21 mouse cellular contexts compared by ENCODE assay signal in the genomic region with DNA sequence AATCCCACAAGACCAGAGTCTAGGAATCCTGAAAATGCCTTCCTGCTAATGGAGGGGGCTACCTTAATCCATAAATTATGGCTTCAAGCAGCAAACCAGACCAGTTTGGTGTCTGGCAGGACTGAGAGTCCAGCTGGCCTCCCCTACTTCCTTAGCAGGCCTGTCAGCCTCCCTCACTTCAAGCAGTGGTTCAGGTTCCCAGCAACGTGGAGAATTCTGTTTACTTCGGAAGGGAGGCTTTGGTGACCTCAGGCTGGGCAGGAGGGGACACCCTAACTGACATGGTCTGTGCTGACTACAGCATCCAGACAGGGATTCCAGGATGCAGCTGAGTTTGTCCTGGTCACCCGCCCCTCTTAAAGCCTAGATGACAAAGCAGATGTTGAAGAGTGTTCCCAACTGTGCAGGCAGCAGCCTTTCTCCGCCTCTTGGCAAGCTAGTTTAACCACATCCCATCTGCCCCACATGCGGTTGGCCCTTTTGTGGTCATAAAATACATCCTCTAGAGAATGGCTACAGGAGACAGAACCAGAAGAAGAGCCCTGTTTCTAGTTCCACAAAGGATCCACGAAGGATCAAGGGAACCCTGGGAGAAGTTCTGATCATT. TPM values are rescaled to one million over a fixed set of nuclear protein-coding genes. Genes with fewer than 3 reads are reported as not detected.
A peak's percentile ranks its signal among the peaks of the same experiment; 100 is the strongest.
DNase-seq lines count a peak whose midpoint lies in the region; ATAC-seq and TF ChIP-seq lines count a peak whose summit lies in the region.
"Had no signal": no experiment of that assay in that cellular context is flagged by ENCODE, and none has a peak within 500 bp of the region (broad histone marks: within the 10 kb centered on the region; RNA-seq: fewer than 3 reads in every experiment).

No protein-coding gene starts in this region.

- H3K27ac ChIP-seq in embryonic facial prominence, embryonic 14.5 days (replicated peaks; ENCODE audit: low read depth, low read length): no peak overlapping the region
- no peak overlapping the region for H3K27ac ChIP-seq in embryonic facial prominence, embryonic 10.5 days (replicated peaks)
- no peak overlapping the region for H3K27ac ChIP-seq in lung, embryonic 14.5 days (ENCODE audit: low read depth)
- H3K27ac ChIP-seq in intestine, postnatal 0 days (ENCODE audit: low read depth, low read length): no peak overlapping the region
- H3K27ac ChIP-seq: embryonic facial prominence, embryonic 13.5 days; heart, embryonic 15.5 days; hindbrain, embryonic 14.5 days; neural tube, embryonic 12.5 days had no signal

- H3K9ac ChIP-seq in embryonic facial prominence, embryonic 14.5 days (ENCODE audit: low read depth, low read length): no peak overlapping the region
- H3K9ac ChIP-seq in lung, embryonic 14.5 days: no peak overlapping the region
- no peak overlapping the region for H3K9ac ChIP-seq in intestine, postnatal 0 days (ENCODE audit: low read depth, low read length)
- H3K9ac ChIP-seq: embryonic facial prominence, embryonic 13.5 days; heart, embryonic 15.5 days; hindbrain, embryonic 14.5 days; neural tube, embryonic 12.5 days had no signal

- no peaks in the 10 kb centered on the region for H3K36me3 ChIP-seq in embryonic facial prominence, embryonic 14.5 days (ENCODE audit: control insufficient read depth, insufficient read depth, low read length)
- H3K36me3 ChIP-seq in embryonic facial prominence, embryonic 10.5 days (replicated peaks): no peaks in the 10 kb centered on the region
- H3K36me3 ChIP-seq in lung, embryonic 14.5 days (ENCODE audit: insufficient read depth): no peaks in the 10 kb centered on the region
- H3K36me3 ChIP-seq in megakaryocyte, embryonic 14.5 days (replicated peaks; ENCODE audit: low read length): peaks cover under 1% of the 10 kb centered on the region
- H3K36me3 ChIP-seq in intestine, postnatal 0 days (ENCODE audit: control insufficient read depth, insufficient read depth): no peaks in the 10 kb centered on the region
- H3K36me3 ChIP-seq: embryonic facial prominence, embryonic 13.5 days; heart, embryonic 15.5 days; neural tube, embryonic 12.5 days had no signal

- no peak for DNase-seq in embryonic facial prominence, embryonic 14.5 days (ENCODE audit: low spot score)
- DNase-seq in embryonic facial prominence, embryonic 10.5 days (ENCODE audit: low spot score): no peak
- peak; percentile 86 for DNase-seq in lung, embryonic 14.5 days
- DNase-seq in lung, postnatal 25 days (ENCODE audit: low spot score): no peak
- peak; percentile 34 for DNase-seq in NIH3T3 (ENCODE audit: low read depth)
- no peak for DNase-seq in left cerebral cortex, adult 18-20 months (ENCODE audit: low spot score in 2 of 2)
- DNase-seq: cerebellum, adult 11-12 months; heart, adult 18-20 months; liver; thymus, adult 2 months had no signal

- no peaks in the 10 kb centered on the region for H3K9me3 ChIP-seq in embryonic facial prominence, embryonic 14.5 days (ENCODE audit: control insufficient read depth, low read length)
- H3K9me3 ChIP-seq in embryonic facial prominence, embryonic 10.5 days: no peaks in the 10 kb centered on the region
- H3K9me3 ChIP-seq in lung, embryonic 14.5 days (ENCODE audit: low read depth, low read length): no peaks in the 10 kb centered on the region
- H3K9me3 ChIP-seq in megakaryocyte, embryonic 14.5 days: no peaks in the 10 kb centered on the region; the same call in 1 of the 2 replicates
- H3K9me3 ChIP-seq in intestine, postnatal 0 days (ENCODE audit: control insufficient read depth): no peaks in the 10 kb centered on the region
- H3K9me3 ChIP-seq: embryonic facial prominence, embryonic 13.5 days; heart, embryonic 15.5 days; neural tube, embryonic 12.5 days had no signal

- 44% methylated on average over 6 of the region's 6 CpGs for WGBS in embryonic facial prominence, embryonic 14.5 days
- WGBS in embryonic facial prominence, embryonic 10.5 days: 58% methylated on average over 6 of the region's 6 CpGs
- 27% methylated on average over 6 of the region's 6 CpGs for WGBS in lung, embryonic 14.5 days
- 43% methylated on average over 6 of the region's 6 CpGs for WGBS in intestine, postnatal 0 days

- peaks cover 16% of the 10 kb centered on the region for H3K4me1 ChIP-seq in embryonic facial prominence, embryonic 14.5 days (ENCODE audit: control insufficient read depth, insufficient read depth, low read length)
- peaks cover 27% of the 10 kb centered on the region for H3K4me1 ChIP-seq in embryonic facial prominence, embryonic 10.5 days
- no peaks in the 10 kb centered on the region; the same call in 1 of the 2 replicates for H3K4me1 ChIP-seq in lung, embryonic 14.5 days (ENCODE audit: insufficient read depth)
- H3K4me1 ChIP-seq in megakaryocyte, embryonic 14.5 days: peaks cover 62% of the 10 kb centered on the region
- H3K4me1 ChIP-seq in intestine, postnatal 0 days (replicated peaks; ENCODE audit: control insufficient read depth, insufficient read depth, low read length): no peaks in the 10 kb centered on the region

- no peak overlapping the region for H3K4me2 ChIP-seq in embryonic facial prominence, embryonic 14.5 days (ENCODE audit: low read depth, low read length)
- no peak overlapping the region for H3K4me2 ChIP-seq in lung, embryonic 14.5 days
- no peak overlapping the region for H3K4me2 ChIP-seq in intestine, postnatal 0 days (replicated peaks; ENCODE audit: low read depth)
- H3K4me2 ChIP-seq: embryonic facial prominence, embryonic 13.5 days; heart, embryonic 15.5 days; hindbrain, embryonic 14.5 days; neural tube, embryonic 12.5 days had no signal

- no peak overlapping the region for H3K4me3 ChIP-seq in embryonic facial prominence, embryonic 14.5 days (ENCODE audit: low read depth, low read length)
- no peak overlapping the region for H3K4me3 ChIP-seq in embryonic facial prominence, embryonic 10.5 days
- no peak overlapping the region for H3K4me3 ChIP-seq in lung, embryonic 14.5 days (ENCODE audit: low read depth, low read length)
- peak overlapping the region; percentile 62 for H3K4me3 ChIP-seq in megakaryocyte, embryonic 14.5 days (replicated peaks)
- H3K4me3 ChIP-seq in intestine, postnatal 0 days (ENCODE audit: low read depth, low read length): no peak overlapping the region
- H3K4me3 ChIP-seq: embryonic facial prominence, embryonic 13.5 days; heart, embryonic 15.5 days; neural tube, embryonic 12.5 days had no signal

- peak; percentile 11; the same call in 1 of the 2 replicates for ATAC-seq in embryonic facial prominence, embryonic 14.5 days (ENCODE audit: low read depth)
- ATAC-seq in lung, embryonic 14.5 days (ENCODE audit: insufficient read depth): peak; percentile 88
- no peak for ATAC-seq in intestine, postnatal 0 days
- ATAC-seq: forebrain, embryonic 14.5 days; midbrain, embryonic 16.5 days had no signal

- no peak for TF ChIP-seq CTCF in lung, embryonic 14.5 days (IDR thresholded peaks at IDR 0.05; ENCODE audit: low read depth)
- no peak for TF ChIP-seq CTCF in intestine, postnatal 0 days (IDR thresholded peaks at IDR 0.05; ENCODE audit: low read depth)

- peaks cover 64% of the 10 kb centered on the region for H3K27me3 ChIP-seq in embryonic facial prominence, embryonic 14.5 days (replicated peaks; ENCODE audit: control insufficient read depth, insufficient read depth, low read length)
- H3K27me3 ChIP-seq in embryonic facial prominence, embryonic 10.5 days (replicated peaks; ENCODE audit: low read depth, poor library complexity, severe bottlenecking): peaks cover 76% of the 10 kb centered on the region
- H3K27me3 ChIP-seq in lung, embryonic 14.5 days (ENCODE audit: insufficient read depth, low read length): peaks cover 48% of the 10 kb centered on the region
- peaks cover 79% of the 10 kb centered on the region for H3K27me3 ChIP-seq in megakaryocyte, embryonic 14.5 days (replicated peaks)
- peaks cover 50% of the 10 kb centered on the region for H3K27me3 ChIP-seq in intestine, postnatal 0 days (replicated peaks; ENCODE audit: control insufficient read depth, insufficient read depth, low read length)

RNA-seq across cellular contexts. Expression of a gene that starts 6.3 kb away (rescaled TPM):
- 0.24 and 0.54 TPM in 2 replicates for polyA plus RNA-seq in embryonic facial prominence, embryonic 14.5 days (2014; fragmentation: Nextera tagmentation; extraction: Ambion mirVana)
- polyA plus RNA-seq in embryonic facial prominence, embryonic 10.5 days (2016; fragmentation: Nextera tagmentation; extraction: Ambion mirVana): 0.10 and 0.17 TPM in 2 replicates
- not detected in 2 replicates for polyA plus RNA-seq in lung, embryonic 14.5 days (2014; fragmentation: Nextera tagmentation; extraction: Ambion mirVana)
- not detected in 2 replicates for polyA plus RNA-seq in megakaryocyte, embryonic 14.5 days (2012; ENCODE audit: insufficient read depth, low replicate concordance)
- under 1 TPM; 0.47 to 0.93 TPM for total RNA-seq in left cerebral cortex, adult 18-20 months (2021)
- not detected in 2 replicates for polyA plus RNA-seq in intestine, postnatal 0 days (2015; fragmentation: Nextera tagmentation; extraction: Ambion mirVana)
- total RNA-seq: adrenal gland, adult 18-20 months; gastrocnemius, adult 18-20 months; layer of hippocampus, postnatal 10 days had no signal
- polyA plus RNA-seq: forebrain, embryonic 14.5 days; heart, embryonic 15.5 days had no signal

RNA-seq across cellular contexts. Expression of a gene that starts 17.8 kb away (rescaled TPM):
- 10.4 and 12.4 TPM in 2 replicates for polyA plus RNA-seq in embryonic facial prominence, embryonic 14.5 days (2014; fragmentation: Nextera tagmentation; extraction: Ambion mirVana)
- polyA plus RNA-seq in embryonic facial prominence, embryonic 10.5 days (2016; fragmentation: Nextera tagmentation; extraction: Ambion mirVana): 17.9 and 18.8 TPM in 2 replicates
- polyA plus RNA-seq in lung, embryonic 14.5 days (2014; fragmentation: Nextera tagmentation; extraction: Ambion mirVana): 11.2 and 11.5 TPM in 2 replicates
- 5.5 and 11.1 TPM in 2 replicates for polyA plus RNA-seq in megakaryocyte, embryonic 14.5 days (2012; ENCODE audit: insufficient read depth, low replicate concordance)
- total RNA-seq in left cerebral cortex, adult 18-20 months (2021): 10 to 100 TPM; 10.9 to 14.6 TPM
- 20.5 and 22.2 TPM in 2 replicates for polyA plus RNA-seq in intestine, postnatal 0 days (2015; fragmentation: Nextera tagmentation; extraction: Ambion mirVana)

Comparison
In these comparisons a context has a peak if more than half of its experiments do, and no peak if none do; other contexts are left out.
1. DNase-seq: peak in lung, embryonic 14.5 days (single experiment) and NIH3T3 (single experiment); none in embryonic facial prominence, embryonic 14.5 days (single experiment), embryonic facial prominence, embryonic 10.5 days (single experiment), lung, postnatal 25 days (single experiment) and left cerebral cortex, adult 18-20 months (0 of 2).